Mouse (Mus musculus) fibroblast of lung, adult 2 months (primary cell): ENCODE results near the gene Nup85.

Source experiments
- DNase-seq: peaks from one replicate; pipeline ENCODE4 v3.0.0-alpha.2; 2011; ENCODE audit warnings: low read depth

Nup85 gene

GRCm38 (mm10) chr11:115613138-115613945 is 49.1 kb downstream of the Nup85 start:
- no peak for DNase-seq

- DNase-seq, result no peak
These were observed 50.3 kb downstream of the Nup85 start for GRCm38 (mm10) chr11:115614346-115615107.

- no peak for DNase-seq
These were observed 51.0 kb downstream of the Nup85 start for GRCm38 (mm10) chr11:115615108-115615825.

- DNase-seq, result no peak
These were observed 51.6 kb downstream of the Nup85 start for GRCm38 (mm10) chr11:115615875-115616274.

GRCm38 (mm10) chr11:115616371-115616770 is 52.1 kb downstream of the Nup85 start:
- DNase-seq, result no peak

- no peak for DNase-seq
These were observed 52.7 kb downstream of the Nup85 start for GRCm38 (mm10) chr11:115616893-115617292.

- no peak for DNase-seq
These were observed 53.8 kb downstream of the Nup85 start for GRCm38 (mm10) chr11:115618001-115618400.

- no peak for DNase-seq
These were observed 54.7 kb downstream of the Nup85 start for GRCm38 (mm10) chr11:115618732-115619516.

- no peak for DNase-seq
These were observed 55.7 kb downstream of the Nup85 start for GRCm38 (mm10) chr11:115619949-115620348.

GRCm38 (mm10) chr11:115623487-115624070 is 59.3 kb downstream of the Nup85 start:
- DNase-seq, result no peak

GRCm38 (mm10) chr11:115625877-115626276 is 61.6 kb downstream of the Nup85 start:
- no peak for DNase-seq

GRCm38 (mm10) chr11:115626824-115627616 is 62.8 kb downstream of the Nup85 start:
- no peak for DNase-seq

GRCm38 (mm10) chr11:115627705-115628464 is 63.7 kb downstream of the Nup85 start, which contains the start of gene Slc25a19:
TSS of gene Slc25a19 (minus strand) at chr11:115628295.
- DNase-seq, result peak; percentile 100

- no peak for DNase-seq
These were observed 64.3 kb downstream of the Nup85 start for GRCm38 (mm10) chr11:115628465-115629101.

GRCm38 (mm10) chr11:115629734-115630531 is 65.7 kb downstream of the Nup85 start:
- DNase-seq, result no peak

GRCm38 (mm10) chr11:115630532-115631504 is 66.6 kb downstream of the Nup85 start:
- DNase-seq, result no peak

GRCm38 (mm10) chr11:115631505-115631890 is 67.3 kb downstream of the Nup85 start:
- no peak for DNase-seq
